ENCODE assay signal across 8 mouse cellular contexts in the genomic region with DNA sequence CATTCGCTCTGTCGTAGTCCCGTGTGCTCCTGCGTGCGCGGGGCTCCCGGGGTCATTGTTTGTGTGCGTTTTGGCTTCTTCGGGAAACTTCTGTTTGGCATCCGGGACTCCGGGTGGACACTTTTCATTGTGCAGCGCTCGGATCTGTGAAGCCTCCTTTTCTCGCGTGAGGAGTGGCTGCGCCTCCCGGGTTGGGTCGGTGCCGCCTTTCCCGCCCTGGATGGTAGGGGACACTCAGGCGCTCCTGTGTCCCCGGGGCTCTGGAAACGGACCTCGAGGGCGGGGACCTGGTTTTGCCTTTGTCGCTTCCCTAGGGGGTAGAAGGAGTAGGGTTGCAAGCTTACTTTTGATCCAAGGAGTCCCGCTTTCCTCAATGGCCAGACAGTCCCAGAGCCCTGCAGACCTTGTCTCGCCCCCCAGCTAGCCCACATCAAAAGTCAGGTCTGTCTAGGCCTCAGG. TPM values are rescaled to one million over a fixed set of nuclear protein-coding genes. Genes with fewer than 3 reads are reported as not detected.
DNase-seq lines count a peak whose midpoint lies in the region; ATAC-seq lines count a peak whose summit lies in the region.

No protein-coding gene starts in this region.

- 0% methylated on average over 28 of the region's 28 CpGs for WGBS in embryonic facial prominence, embryonic 12.5 days
- 2% methylated on average over 28 of the region's 28 CpGs for WGBS in heart, embryonic 15.5 days
- 3% methylated on average over 28 of the region's 28 CpGs for WGBS in midbrain, embryonic 11.5 days

- ATAC-seq in embryonic facial prominence, embryonic 12.5 days (ENCODE audit: insufficient number of reproducible peaks, insufficient read depth, low FRiP score, low TSS enrichment): no peak; the same call in 1 of the 2 replicates
- ATAC-seq in heart, embryonic 15.5 days (replicated peaks; ENCODE audit: insufficient number of reproducible peaks, insufficient read depth, low FRiP score, low read depth): 0 out of 2 replicates have a peak, but pooled peaks have one; percentile 23
- peak; percentile 66 for ATAC-seq in midbrain, embryonic 11.5 days (ENCODE audit: low FRiP score)

- peak overlapping the region; percentile 95 for H3K27ac ChIP-seq in embryonic facial prominence, embryonic 12.5 days
- H3K27ac ChIP-seq in heart, embryonic 15.5 days: peak overlapping the region; percentile 77
- H3K27ac ChIP-seq in midbrain, embryonic 11.5 days (ENCODE audit: low read depth, low read length): no peak overlapping the region

- no peaks in the 10 kb centered on the region for H3K27me3 ChIP-seq in embryonic facial prominence, embryonic 12.5 days
- H3K27me3 ChIP-seq in heart, embryonic 15.5 days: no peaks in the 10 kb centered on the region
- peaks cover 12% of the 10 kb centered on the region for H3K27me3 ChIP-seq in midbrain, embryonic 11.5 days (ENCODE audit: control insufficient read depth, insufficient read depth, low read length)

- H3K9me3 ChIP-seq in embryonic facial prominence, embryonic 12.5 days: no peaks in the 10 kb centered on the region
- H3K9me3 ChIP-seq in heart, embryonic 15.5 days (replicated peaks): no peaks in the 10 kb centered on the region
- no peaks in the 10 kb centered on the region for H3K9me3 ChIP-seq in midbrain, embryonic 11.5 days (ENCODE audit: control insufficient read depth, low read length)

- H3K36me3 ChIP-seq in embryonic facial prominence, embryonic 12.5 days: no peaks in the 10 kb centered on the region
- no peaks in the 10 kb centered on the region for H3K36me3 ChIP-seq in heart, embryonic 15.5 days
- no peaks in the 10 kb centered on the region for H3K36me3 ChIP-seq in midbrain, embryonic 11.5 days (ENCODE audit: control insufficient read depth, insufficient read depth, low read length)

- H3K4me1 ChIP-seq in embryonic facial prominence, embryonic 12.5 days: peaks cover 37% of the 10 kb centered on the region
- H3K4me1 ChIP-seq in heart, embryonic 15.5 days (replicated peaks): peaks cover 27% of the 10 kb centered on the region
- peaks cover 7% of the 10 kb centered on the region for H3K4me1 ChIP-seq in midbrain, embryonic 11.5 days (ENCODE audit: control insufficient read depth, insufficient read depth, low read length)

- peak overlapping the region; percentile 72 for H3K4me2 ChIP-seq in embryonic facial prominence, embryonic 12.5 days (replicated peaks)
- peak overlapping the region; percentile 81 for H3K4me2 ChIP-seq in heart, embryonic 15.5 days
- peak overlapping the region; percentile 76 for H3K4me2 ChIP-seq in midbrain, embryonic 11.5 days

- H3K4me3 ChIP-seq in embryonic facial prominence, embryonic 12.5 days: peak overlapping the region; percentile 81
- H3K4me3 ChIP-seq in heart, embryonic 15.5 days: peak overlapping the region; percentile 70
- peak overlapping the region; percentile 61 for H3K4me3 ChIP-seq in midbrain, embryonic 11.5 days (ENCODE audit: low read depth, low read length)

- H3K9ac ChIP-seq in embryonic facial prominence, embryonic 12.5 days: peak overlapping the region; percentile 86
- peak overlapping the region; percentile 77 for H3K9ac ChIP-seq in heart, embryonic 15.5 days
- peak overlapping the region; percentile 88 for H3K9ac ChIP-seq in midbrain, embryonic 11.5 days (ENCODE audit: low read length)

- DNase-seq in ovary, postnatal 10 days (ENCODE audit: low spot score): peak; percentile 50
- DNase-seq in ovary, adult 18-20 months (ENCODE audit: low spot score): no peak
- peak; percentile 70 to 81 for DNase-seq in kidney, postnatal 4 days
- DNase-seq in midbrain, embryonic 11.5 days (ENCODE audit: low spot score, missing footprints): no peak
- DNase-seq in urinary bladder, postnatal 4 days (ENCODE audit: low spot score in 2 of 2): peak; percentile 42 to 65
- DNase-seq in c-Kit-positive CD71-positive TER-119-positive erythroid progenitor cells, embryonic 14.5 days (ENCODE audit: low spot score): no peak

RNA-seq across cellular contexts. Expression of a gene that starts 0.6 kb away (rescaled TPM):
- polyA plus RNA-seq in embryonic facial prominence, embryonic 12.5 days (2016; fragmentation: Nextera tagmentation; extraction: Ambion mirVana): 50.5 and 53.1 TPM in 2 replicates
- 18.3 and 21.4 TPM in 2 replicates for polyA plus RNA-seq in heart, embryonic 15.5 days (2015; fragmentation: Nextera tagmentation; extraction: Ambion mirVana)
- polyA plus RNA-seq in midbrain, embryonic 11.5 days (2014; fragmentation: Nextera tagmentation; extraction: Ambion mirVana): 17.6 and 18.3 TPM in 2 replicates

Comparison
In these comparisons a context has a peak if more than half of its experiments do, and no peak if none do; other contexts are left out.
1. DNase-seq: peak in ovary, postnatal 10 days (single experiment), kidney, postnatal 4 days (2 of 2) and urinary bladder, postnatal 4 days (2 of 2); none in ovary, adult 18-20 months (single experiment), midbrain, embryonic 11.5 days (single experiment) and c-Kit-positive CD71-positive TER-119-positive erythroid progenitor cells, embryonic 14.5 days (single experiment).
2. Peak in every context shown above with its lines, with median percentiles within 50 percentile points of each other: H3K4me2 ChIP-seq, H3K4me3 ChIP-seq and H3K9ac ChIP-seq.